Mouse (Mus musculus): ENCODE data around the gene Crmp1.

- no peak for TF ChIP-seq CTCF (conservative IDR thresholded peaks at IDR 0.05 in 1 of 2, IDR thresholded peaks at IDR 0.05 in 1 of 2; ENCODE audit: low read depth in 2 of 2, low read length in 2 of 2)
- TF ChIP-seq EP300 (IDR thresholded peaks at IDR 0.05; ENCODE audit: low read length) = no peak
- no peak for TF ChIP-seq ETS1 (conservative IDR thresholded peaks at IDR 0.05; ENCODE audit: low read depth, low read length)
- TF ChIP-seq TCF12 (IDR thresholded peaks at IDR 0.05; ENCODE audit: low read depth, low read length) = no peak
- no peak for TF ChIP-seq ZC3H11A (IDR thresholded peaks at IDR 0.05; ENCODE audit: low read depth, low read length)
- no peak for TF ChIP-seq MAX (IDR thresholded peaks at IDR 0.05; ENCODE audit: low read length)
- TF ChIP-seq MXI1 (IDR thresholded peaks at IDR 0.05; ENCODE audit: low read depth, low read length) = no peak
- no peak for TF ChIP-seq MAFK (IDR thresholded peaks at IDR 0.05; ENCODE audit: insufficient replicate concordance, low read length)
- no peak for TF ChIP-seq UBTF (IDR thresholded peaks at IDR 0.05; ENCODE audit: low read depth, low read length)
- no peak for TF ChIP-seq POLR2A (IDR thresholded peaks at IDR 0.05; ENCODE audit: low read depth, low read length)
- no peak for TF ChIP-seq PAX5 (IDR thresholded peaks at IDR 0.05; ENCODE audit: low read length)
Observed at GRCm38 (mm10) chr5:37227956-37228680, 13.6 kb upstream of the Crmp1 start.

All from CH12.LX (cell line).